Mouse (Mus musculus): ENCODE results near the gene Def8. TPM values are rescaled to one million over a fixed set of nuclear protein-coding genes. Genes with fewer than 3 reads are reported as not detected.
"Not testable (repeated sequence)": the region's sequence is repeated elsewhere in the genome, so short reads cannot be mapped to it uniquely, and the experiment has no call there.

The Def8 gene
- polyA plus RNA-seq, 1 experiment from 2014 or later = 33.4 TPM

DNA sequence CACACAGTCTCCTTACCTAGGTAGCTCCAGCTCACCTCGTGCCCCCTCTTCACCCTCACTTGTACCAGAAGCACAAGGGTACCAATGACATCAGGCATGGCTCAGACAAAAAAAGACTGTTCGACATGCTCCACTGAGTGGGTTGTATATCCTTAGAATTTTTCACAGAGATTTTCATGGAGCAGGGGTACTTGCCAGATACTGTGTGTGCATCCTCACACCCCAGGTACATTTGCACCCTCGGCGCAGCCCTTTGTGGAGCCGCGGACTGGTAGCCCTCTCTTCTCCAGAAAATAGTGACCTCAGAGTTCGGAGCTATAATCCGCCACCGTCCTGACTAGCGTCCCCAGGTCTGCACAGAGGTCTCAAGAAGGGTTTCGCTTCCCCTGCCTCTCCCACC, 12.5 kb upstream of the Def8 start:
- 8% methylated on average over 11 of the region's 11 CpGs for WGBS
- Histone ChIP-seq H3K9me3 (replicated peaks; ENCODE audit: low read length) (no peaks in the 10 kb centered on the region), H3K27me3 (ENCODE audit: insufficient read depth, low read length) (peaks cover 46% of the 10 kb centered on the region), H3K4me1 (replicated peaks; ENCODE audit: insufficient read depth, low read length) (no peaks in the 10 kb centered on the region), H3K27ac (no peak overlapping the region), H3K4me2 (ENCODE audit: low read length) (peak overlapping the region; percentile 49), H3K4me3 (replicated peaks; ENCODE audit: low read depth, low read length) (no peak overlapping the region), H3K36me3 (ENCODE audit: insufficient read depth, low read length) (no peaks in the 10 kb centered on the region), H3K9ac (ENCODE audit: low read depth, low read length) (no peak overlapping the region)
- TF ChIP-seq CTCF (IDR thresholded peaks at IDR 0.05; ENCODE audit: low read depth) = no peak
- ATAC-seq (replicated peaks; ENCODE audit: low FRiP score, low read depth) = no peak
- no peak for DNase-seq (ENCODE audit: low spot score)

GRCm38 (mm10) chr8:123411246-123411645, 12.1 kb upstream of the Def8 start, which contains the start of gene Tubb3:
Gene Tubb3, plus strand, starts transcription at chr8:123411424.
- H3K4me1 ChIP-seq (replicated peaks; ENCODE audit: insufficient read depth, low read length) = no peaks in the 10 kb centered on the region
- no peaks in the 10 kb centered on the region for H3K36me3 ChIP-seq (ENCODE audit: insufficient read depth, low read length)
- peak within 1 kb of the TSS; percentile 49 for H3K4me2 ChIP-seq (ENCODE audit: low read length)
- H3K9me3 ChIP-seq (replicated peaks; ENCODE audit: low read length) = no peaks in the 10 kb centered on the region
- ATAC-seq (replicated peaks; ENCODE audit: low FRiP score, low read depth) (peak; percentile 30; the same call in 1 of the 2 replicates), DNase-seq (ENCODE audit: low spot score) (peak; percentile 61)
- no peak within 1 kb of the TSS for H3K4me3 ChIP-seq (replicated peaks; ENCODE audit: low read depth, low read length)
- WGBS = 1% methylated on average over 26 of the region's 29 CpGs
- TF ChIP-seq CTCF (IDR thresholded peaks at IDR 0.05; ENCODE audit: low read depth) = no peak
- H3K27me3 ChIP-seq (ENCODE audit: insufficient read depth, low read length) = peaks cover 46% of the 10 kb centered on the region
- H3K9ac ChIP-seq (ENCODE audit: low read depth, low read length) = no peak within 1 kb of the TSS
- H3K27ac ChIP-seq = no peak within 1 kb of the TSS

GRCm38 (mm10) chr8:123411781-123412327, 11.5 kb upstream of the Def8 start:
- DNase-seq (ENCODE audit: low spot score) = no peak
- H3K36me3 ChIP-seq (ENCODE audit: insufficient read depth, low read length) = no peaks in the 10 kb centered on the region
- peaks cover 46% of the 10 kb centered on the region for H3K27me3 ChIP-seq (ENCODE audit: insufficient read depth, low read length)
- H3K27ac ChIP-seq = no peak overlapping the region
- peak overlapping the region; percentile 49 for H3K4me2 ChIP-seq (ENCODE audit: low read length)
- ATAC-seq (replicated peaks; ENCODE audit: low FRiP score, low read depth) = peak; percentile 9
- H3K9me3 ChIP-seq (replicated peaks; ENCODE audit: low read length) = no peaks in the 10 kb centered on the region
- no peak overlapping the region for H3K4me3 ChIP-seq (replicated peaks; ENCODE audit: low read depth, low read length)
- H3K4me1 ChIP-seq (replicated peaks; ENCODE audit: insufficient read depth, low read length) = no peaks in the 10 kb centered on the region
- WGBS = 4% methylated on average over 16 of the region's 16 CpGs
- H3K9ac ChIP-seq (ENCODE audit: low read depth, low read length) = no peak overlapping the region
- no peak for TF ChIP-seq CTCF (IDR thresholded peaks at IDR 0.05; ENCODE audit: low read depth)

DNA sequence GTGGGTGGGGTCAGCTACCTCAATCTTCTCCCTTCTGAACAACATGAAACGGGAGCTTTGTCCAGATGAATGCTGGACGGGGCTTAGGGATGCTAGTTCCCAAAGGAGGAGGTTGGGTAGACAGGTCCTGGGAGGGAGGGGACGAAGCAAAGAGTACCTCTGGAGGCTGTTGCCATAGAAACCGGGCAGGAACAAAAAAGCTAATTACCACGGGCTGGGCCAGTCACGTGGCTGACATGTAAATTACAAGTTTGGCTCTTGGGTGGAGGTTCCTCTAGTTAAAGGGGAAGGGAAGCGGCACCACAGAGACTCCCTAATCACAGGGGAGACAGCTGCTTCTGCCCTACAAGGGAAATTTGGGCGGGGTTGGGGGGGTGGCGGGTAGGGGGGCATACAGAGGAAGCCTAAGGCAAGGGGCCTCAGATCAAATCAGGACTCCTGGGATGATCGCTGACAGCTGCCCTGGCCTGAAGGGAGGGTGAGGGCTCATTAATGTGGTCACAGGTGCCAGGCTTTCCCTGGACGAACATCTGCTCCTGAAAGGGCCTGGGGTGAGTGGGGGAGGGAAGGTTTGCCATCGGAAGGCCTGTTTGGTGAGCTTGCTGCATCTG, 10.7 kb upstream of the Def8 start:
- H3K4me3 ChIP-seq (replicated peaks; ENCODE audit: low read depth, low read length) = no peak overlapping the region
- WGBS = 2% methylated on average over 12 of the region's 12 CpGs
- ATAC-seq (replicated peaks; ENCODE audit: low FRiP score, low read depth) (no peak), DNase-seq (ENCODE audit: low spot score) (no peak)
- H3K4me2 ChIP-seq (ENCODE audit: low read length) = no peak overlapping the region
- H3K4me1 ChIP-seq (replicated peaks; ENCODE audit: insufficient read depth, low read length) = no peaks in the 10 kb centered on the region
- H3K27ac ChIP-seq = no peak overlapping the region
- TF ChIP-seq CTCF (IDR thresholded peaks at IDR 0.05; ENCODE audit: low read depth) = no peak
- no peaks in the 10 kb centered on the region for H3K9me3 ChIP-seq (replicated peaks; ENCODE audit: low read length)
- no peak overlapping the region for H3K9ac ChIP-seq (ENCODE audit: low read depth, low read length)
- peaks cover 46% of the 10 kb centered on the region for H3K27me3 ChIP-seq (ENCODE audit: insufficient read depth, low read length)
- no peaks in the 10 kb centered on the region for H3K36me3 ChIP-seq (ENCODE audit: insufficient read depth, low read length)

- H3K4me1 ChIP-seq (replicated peaks; ENCODE audit: insufficient read depth, low read length) = no peaks in the 10 kb centered on the region
- no peak overlapping the region for H3K4me2 ChIP-seq (ENCODE audit: low read length)
- no peak for ATAC-seq (replicated peaks; ENCODE audit: low FRiP score, low read depth)
- no peaks in the 10 kb centered on the region for H3K9me3 ChIP-seq (replicated peaks; ENCODE audit: low read length)
- no peaks in the 10 kb centered on the region for H3K36me3 ChIP-seq (ENCODE audit: insufficient read depth, low read length)
- DNase-seq (ENCODE audit: low spot score) = peak; percentile 36
- H3K9ac ChIP-seq (ENCODE audit: low read depth, low read length) = no peak overlapping the region
- 9% methylated on average over 9 of the region's 9 CpGs for WGBS
- no peak overlapping the region for H3K27ac ChIP-seq
- no peak for TF ChIP-seq CTCF (IDR thresholded peaks at IDR 0.05; ENCODE audit: low read depth)
- H3K27me3 ChIP-seq (ENCODE audit: insufficient read depth, low read length) = peaks cover 43% of the 10 kb centered on the region
- no peak overlapping the region for H3K4me3 ChIP-seq (replicated peaks; ENCODE audit: low read depth, low read length)
These were observed 9.1 kb upstream of the Def8 start for GRCm38 (mm10) chr8:123414255-123414654.

DNA sequence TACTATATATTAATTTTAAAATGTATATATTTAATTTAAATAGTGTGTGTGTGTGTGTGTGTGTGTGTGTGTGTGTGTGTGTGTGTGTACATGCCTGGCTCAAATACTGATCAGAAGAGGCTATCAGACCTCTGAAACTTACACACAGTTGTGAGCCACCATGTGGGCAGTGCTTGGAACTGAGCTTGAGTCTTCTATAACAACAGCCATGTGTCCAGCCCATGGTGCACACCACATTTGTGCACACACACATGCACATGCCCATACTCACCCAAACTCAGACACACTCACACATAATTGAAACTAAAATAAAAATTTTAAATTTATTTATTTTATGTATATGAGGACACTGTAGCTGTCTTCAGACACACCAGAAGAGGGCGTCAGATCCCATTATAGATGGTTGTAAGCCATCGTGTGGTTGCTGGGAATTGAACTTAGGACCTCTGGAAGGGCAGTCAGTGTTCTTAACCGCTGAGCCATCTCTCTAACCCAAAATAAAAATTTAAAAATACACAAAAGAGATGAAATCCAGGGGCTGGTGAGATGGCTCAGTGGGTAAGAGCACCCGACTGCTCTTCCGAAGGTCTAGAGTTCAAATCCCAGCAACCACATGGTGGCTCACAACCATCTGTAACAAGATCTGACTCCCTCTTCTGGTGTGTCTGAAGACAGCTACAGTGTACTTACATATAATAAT, 8.2 kb upstream of the Def8 start:
- not testable (repeated sequence) for H3K27ac ChIP-seq; H3K4me2 ChIP-seq (ENCODE audit: low read length); H3K9me3 ChIP-seq (replicated peaks; ENCODE audit: low read length); ATAC-seq (replicated peaks; ENCODE audit: low FRiP score, low read depth); H3K4me3 ChIP-seq (replicated peaks; ENCODE audit: low read depth, low read length); DNase-seq (ENCODE audit: low spot score); H3K4me1 ChIP-seq (replicated peaks; ENCODE audit: insufficient read depth, low read length); H3K9ac ChIP-seq (ENCODE audit: low read depth, low read length); H3K36me3 ChIP-seq (ENCODE audit: insufficient read depth, low read length)
- 78% methylated on average over 5 of the region's 5 CpGs for WGBS
- H3K27me3 ChIP-seq (ENCODE audit: insufficient read depth, low read length) = peaks cover 38% of the 10 kb centered on the region

All from kidney, postnatal 0 days (tissue).